Mouse (Mus musculus) embryo, embryonic 10 days (tissue): ENCODE results near the gene Exosc5.

Source experiments
- DNase-seq: peaks from one replicate; pipeline ENCODE4 v3.0.0-alpha.2; 2015; ENCODE audit warnings: low spot score

Exosc5 gene

DNA sequence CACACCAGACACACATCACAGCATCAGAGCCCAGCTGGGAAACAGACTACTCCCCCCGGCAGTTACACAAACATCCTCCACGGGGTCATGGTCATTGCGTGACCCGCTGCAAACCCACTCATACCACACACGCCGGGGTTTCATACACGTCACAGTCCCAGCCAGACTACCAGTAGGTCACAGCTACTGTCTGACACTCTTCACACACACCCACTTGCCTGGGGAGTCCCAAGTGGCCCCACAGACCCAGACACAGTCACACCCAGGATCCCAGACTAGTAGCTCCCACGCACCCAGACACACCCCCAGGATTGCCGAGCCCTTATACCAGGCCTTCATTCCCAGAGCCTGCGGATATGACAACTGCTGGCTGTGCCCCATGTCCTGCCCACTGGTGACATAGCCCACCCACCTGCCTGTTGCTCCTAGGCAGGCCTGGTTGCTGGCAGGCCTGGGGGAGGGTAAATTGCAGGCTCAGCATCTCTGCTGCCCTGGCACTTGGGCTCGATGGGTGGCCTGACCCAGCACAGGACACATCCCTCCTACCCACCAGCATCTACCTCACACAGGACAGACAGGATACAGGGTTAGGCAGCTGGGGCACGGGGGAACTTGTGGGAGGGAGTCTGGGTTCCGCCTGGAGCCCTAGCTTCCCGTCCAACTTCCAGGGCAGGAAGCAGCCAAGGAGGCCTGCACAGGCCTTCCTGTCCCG lies 48.8 kb downstream of the Exosc5 start:
- no peak for DNase-seq

DNA sequence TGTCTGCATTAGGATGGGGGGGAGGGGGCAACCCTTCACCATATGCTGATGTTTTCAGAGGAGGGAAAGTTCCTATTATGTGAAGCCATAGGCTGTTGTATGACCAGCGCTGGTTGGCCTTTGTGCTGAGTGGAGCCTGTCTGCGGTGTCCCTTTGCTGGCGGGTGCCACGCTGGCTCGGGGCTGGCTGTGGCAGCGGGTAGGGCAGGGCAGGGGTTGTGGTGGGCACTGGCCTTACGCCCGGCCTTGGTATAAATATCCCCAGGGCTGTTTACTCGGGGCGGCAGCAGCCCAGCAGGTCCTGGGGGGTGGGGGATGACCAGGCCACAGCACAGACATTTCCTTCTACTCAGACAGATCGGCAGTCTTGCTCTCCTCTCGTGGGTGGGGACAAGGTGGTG lies 51.0 kb downstream of the Exosc5 start:
- no peak for DNase-seq

DNA sequence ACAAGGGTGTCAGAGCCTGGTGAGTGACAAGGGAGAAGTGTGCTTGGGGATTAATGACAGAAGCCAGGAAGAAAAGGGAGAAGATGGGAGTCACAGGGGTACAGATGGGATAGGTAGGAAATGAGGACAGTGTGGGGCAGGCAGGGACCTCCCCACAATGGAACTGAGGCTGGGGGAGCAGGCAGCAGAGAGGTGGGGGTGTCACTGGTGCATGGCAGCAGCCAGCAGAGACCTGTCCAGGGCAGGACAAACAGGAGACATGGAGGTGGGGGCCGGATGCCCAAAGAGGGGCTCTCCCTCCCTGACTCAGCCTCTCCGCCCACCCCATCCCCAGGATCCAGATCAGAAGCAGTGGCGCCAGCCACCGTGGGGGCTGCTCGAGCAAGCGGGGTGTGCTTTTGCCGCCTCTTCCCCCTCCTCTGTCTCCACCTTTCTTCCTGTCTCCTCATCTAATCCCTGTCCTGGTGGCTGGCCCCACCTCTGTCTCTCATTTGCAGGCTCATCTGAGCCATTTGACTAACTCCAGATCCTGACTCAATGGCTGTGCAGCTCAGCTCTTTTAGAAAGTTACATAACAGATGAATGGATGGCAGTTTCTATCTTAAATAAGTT lies 51.7 kb downstream of the Exosc5 start:
- no peak for DNase-seq

DNA sequence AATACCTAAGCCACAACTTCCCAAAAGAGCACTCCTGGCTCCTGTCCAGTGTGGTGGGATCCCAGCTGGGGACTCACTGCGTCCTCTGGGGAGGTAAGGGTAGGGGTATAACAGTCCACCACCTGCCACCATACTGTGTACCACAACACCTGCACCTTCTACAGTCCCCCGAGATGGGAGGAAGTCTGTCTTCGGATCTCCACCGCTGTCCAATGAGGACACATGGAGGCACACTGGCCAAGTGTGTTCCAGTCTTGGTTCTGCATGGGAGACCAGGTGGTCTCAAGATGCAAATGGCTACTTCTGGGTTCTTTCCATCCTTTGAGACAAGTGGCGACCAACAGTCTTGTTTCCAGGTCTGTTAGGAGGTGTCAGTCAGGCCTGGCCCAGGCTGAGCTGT lies 52.2 kb downstream of the Exosc5 start:
- DNase-seq = no peak

DNA sequence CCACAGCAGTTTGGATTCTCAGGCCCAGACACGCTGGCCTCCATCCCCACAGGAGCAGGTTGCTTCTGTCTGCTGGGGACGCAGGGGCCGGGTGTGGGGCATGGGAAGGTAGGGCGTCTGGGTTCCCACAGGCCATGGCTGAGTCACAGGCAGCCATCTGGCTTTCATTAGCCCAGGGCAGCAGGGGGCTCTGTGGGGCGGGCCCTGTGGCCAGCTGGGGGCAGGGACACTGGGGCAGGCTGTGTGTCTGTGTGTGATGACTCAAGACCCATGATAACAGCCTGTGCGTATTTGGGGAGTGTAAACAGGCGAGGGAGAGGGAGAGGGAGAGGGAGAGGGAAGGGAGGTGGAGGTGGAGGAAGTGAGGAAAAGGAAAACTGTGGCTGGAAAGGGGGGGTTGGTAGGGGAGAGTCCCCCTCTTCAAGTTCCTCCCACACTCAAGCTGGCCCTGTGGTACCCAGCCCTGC lies 52.8 kb downstream of the Exosc5 start:
- peak; percentile 79 for DNase-seq

DNA sequence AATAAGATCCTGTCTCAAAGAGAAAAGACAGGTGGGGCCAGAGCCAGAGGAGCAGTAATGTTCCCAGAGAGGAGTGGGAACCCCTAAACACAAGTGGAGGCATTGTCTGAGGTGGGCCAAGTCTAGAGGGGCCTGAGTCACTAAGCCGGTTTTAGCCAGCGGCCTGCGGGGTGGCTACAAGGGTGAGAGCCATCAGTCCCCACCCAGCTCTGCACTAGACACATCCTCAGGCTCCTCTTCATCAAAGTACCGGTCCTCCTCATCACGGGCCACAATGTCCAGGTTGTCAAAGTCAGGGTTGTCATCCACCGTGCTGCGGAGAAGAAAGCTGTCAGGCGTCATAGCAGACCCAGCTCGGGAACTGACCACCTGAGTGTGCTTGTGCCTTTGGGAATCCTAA lies 53.8 kb downstream of the Exosc5 start:
- no peak for DNase-seq

DNA sequence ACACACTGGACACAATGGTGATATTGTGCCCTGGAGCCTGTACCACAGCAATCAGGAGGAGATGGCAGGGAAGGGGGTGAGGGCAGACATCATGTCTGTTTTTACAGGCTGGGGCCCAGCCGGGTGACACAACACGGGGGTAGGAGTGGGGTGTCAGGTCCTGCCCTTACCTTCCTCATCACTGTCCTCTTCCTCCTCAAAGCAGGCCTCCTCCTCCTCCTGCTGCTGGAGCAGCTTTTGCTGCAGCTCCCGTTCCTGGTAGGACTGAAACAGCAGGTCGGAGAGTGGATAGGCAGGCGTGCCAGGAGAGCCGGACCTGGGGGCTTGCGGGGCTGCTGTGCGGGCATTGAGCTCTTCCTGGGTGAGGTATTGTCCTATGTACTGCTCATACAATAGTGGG lies 55.6 kb downstream of the Exosc5 start:
- no peak for DNase-seq

DNA sequence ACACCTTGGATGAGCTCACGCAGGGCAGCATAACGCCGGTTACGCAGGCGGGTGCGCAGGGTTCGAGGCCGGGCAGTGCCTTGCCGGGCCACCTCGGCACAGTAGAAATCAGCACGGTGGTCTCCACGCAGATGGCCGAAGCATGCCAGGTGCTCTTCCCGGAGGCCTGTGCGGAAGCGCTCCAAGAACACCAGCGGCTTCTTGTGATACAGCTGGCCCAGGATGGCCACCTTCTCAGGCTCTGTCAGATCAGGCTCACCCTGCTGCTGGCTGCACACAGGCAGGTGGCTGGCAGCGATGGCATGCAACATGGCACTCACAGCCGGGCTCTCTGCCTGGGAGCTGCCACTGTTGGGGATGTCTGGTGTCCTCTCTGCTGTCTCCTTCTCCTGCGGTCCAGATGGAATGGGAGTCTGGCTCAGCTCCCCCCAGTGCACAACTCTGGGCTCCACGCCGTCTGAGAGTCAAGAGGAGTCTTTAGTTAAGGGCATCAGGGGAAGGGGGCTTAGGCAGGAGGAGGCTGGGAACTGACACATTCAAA lies 56.8 kb downstream of the Exosc5 start:
- no peak for DNase-seq

DNA sequence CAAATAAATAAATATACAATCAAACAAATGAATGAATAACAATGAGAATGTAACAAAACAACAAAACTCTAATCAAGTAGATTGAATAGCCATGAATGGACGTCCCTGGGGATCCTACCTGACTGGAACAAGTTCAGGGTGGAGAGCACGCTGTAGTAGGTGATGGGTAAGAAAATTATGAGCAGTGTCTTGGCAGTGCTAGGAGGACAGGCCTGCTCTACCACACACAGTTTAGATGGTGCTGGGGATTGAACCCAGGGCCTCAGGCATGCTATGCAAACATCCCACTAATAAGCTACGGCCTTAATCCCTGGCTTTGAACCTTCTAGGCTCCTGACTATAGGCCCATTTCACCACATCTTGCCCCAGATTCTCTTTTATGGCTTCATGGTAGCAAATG lies 58.5 kb downstream of the Exosc5 start:
- DNase-seq = no peak

DNA sequence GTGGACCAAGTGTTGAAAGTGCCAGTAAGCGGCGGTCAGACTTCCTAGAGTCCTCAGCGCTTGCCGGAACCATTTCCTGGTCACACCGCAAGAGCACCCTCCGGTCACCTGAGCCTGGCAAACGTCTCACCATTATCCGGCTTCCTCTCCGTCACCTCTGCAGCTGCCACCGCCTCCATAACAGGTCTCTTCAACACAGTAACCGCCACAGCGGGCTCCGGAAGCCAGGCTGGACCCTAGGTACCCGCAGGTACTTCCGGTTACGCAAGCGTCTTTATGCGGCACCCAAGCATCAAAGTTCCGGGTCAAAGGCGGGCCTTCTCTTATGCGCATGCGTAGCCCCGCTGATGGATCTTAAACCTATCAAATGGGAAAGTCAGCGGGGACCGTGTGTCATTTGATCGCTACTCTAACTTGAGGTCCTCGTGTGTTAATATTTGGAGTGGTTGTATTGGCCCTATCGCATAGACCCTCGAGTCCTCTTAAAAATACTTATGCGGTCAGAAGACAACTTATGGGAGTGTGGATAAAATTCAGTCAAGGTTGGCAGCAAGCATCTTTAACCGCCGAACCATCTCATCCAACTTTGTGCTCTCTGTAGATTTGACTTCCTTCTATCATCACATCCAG lies 59.9 kb downstream of the Exosc5 start, which contains the start of gene Ccdc97:
TSS of gene Ccdc97 (minus strand) at position 301 of the 630 bp plus-strand sequence.
- peak; percentile 95 for DNase-seq

DNA sequence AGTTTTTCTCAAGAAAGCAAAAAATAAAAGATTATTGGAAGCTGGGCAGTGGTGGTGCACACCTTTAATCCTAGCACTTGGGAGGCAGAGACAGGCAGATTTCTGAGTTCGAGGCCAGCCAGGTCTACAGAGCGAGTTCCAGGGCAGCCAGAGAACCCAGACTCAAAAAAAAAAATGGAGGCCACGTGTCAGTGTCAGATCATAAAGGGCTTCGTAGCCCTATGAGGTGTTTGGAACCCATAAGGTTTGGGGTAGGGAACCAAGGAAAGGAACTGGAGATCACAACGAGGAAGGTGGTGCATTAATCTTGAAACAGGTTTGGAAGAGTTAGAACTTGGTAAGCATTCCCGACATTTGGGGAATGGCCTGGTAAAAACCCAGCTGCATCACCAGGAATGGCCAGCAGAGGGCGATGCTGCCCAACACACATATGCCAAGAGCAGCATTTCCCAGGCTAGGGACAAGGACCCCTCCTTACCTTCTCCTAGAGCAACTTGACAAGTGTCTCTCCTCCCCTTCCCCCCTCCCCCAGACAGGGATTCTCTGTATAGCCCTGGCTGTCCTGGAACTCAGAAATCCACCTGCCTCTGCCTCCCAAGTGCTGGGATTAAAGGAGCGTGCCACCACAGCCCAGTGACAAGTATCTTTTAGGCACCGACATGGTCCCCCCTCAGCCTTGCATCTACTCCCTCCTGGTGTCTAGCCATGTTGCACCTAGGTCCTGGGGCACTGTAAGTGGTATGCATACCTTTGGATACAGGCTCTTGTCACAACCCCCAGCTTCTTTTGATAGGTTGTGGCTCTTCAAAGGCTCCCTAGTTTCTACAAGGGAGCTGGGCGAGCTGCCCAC lies 61.0 kb downstream of the Exosc5 start:
- DNase-seq = peak; percentile 89

DNA sequence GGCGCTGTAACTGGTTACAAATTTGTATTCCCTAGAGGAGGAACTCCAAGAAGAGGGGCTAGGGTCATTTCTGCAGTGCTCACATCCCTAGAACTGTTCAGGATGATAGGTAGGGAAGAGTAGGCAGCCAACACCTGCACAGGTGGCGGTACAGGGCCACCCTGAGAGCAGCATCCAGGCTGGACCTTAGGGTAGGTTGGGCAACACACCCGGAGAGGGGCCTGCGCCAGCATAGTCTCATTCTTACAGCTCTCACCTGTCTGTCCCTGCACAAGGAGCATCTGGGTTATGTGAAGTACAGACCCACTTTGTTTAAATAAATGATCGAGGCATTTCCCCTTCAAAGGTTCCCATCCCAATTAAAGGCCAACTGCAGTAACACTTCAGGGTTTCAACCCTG lies 61.8 kb downstream of the Exosc5 start:
- no peak for DNase-seq
